Mouse (Mus musculus) gastrocnemius, postnatal 10 days (tissue): Measurements from ENCODE around the gene Gm13697. TPM values are rescaled to one million over a fixed set of nuclear protein-coding genes. Genes with fewer than 3 reads are reported as not detected.
"Not testable (repeated sequence)": the region's sequence is repeated elsewhere in the genome, so short reads cannot be mapped to it uniquely, and the experiment has no call there.

Experiments used
- DNase-seq: peaks from one replicate; pipeline ENCODE4 v3.0.0; 2021; ENCODE audit warnings: mixed read lengths
- long read RNA-seq, 2 experiments: library from polyadenylated mRNA; stranded (forward); transcript quantifications; one replicate each; pipeline ENCODE4 v2.0.0; 2021
- total RNA-seq, 2 experiments: library from RNA; stranded (reverse); gene quantifications; 2 replicates each; pipeline ENCODE4 v1.2.3; 2021

Gm13697 gene
- total RNA-seq: 1 to 10 TPM in 1 of 2 experiments, under 1 TPM in 1; 0.96 to 1.2 TPM
- long read RNA-seq, experiment 1: 0 reads
- long read RNA-seq, experiment 2: 0 reads

DNA sequence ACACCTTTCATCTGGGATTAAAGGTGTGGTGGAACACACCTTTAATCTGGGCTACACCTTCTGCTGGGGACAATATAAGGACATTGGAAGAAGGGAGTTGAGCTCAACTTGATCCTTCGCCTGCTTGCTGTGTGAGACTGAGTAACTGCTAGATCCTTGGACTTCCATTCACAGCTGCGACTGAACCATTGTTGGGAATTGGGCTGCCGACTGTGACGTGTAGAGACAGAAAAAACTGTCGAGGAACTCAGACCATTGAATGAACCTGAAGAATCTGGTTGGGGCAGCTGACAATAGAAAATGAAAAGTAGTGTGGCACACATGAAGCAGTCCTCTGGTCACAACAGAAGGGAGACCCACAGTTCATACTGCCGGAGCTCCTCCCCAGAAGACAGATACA lies at the start of gene Gm13697:
TSS of gene Gm13697 (plus strand) at position 301 of the 400 bp plus-strand sequence.
- not testable (repeated sequence) for DNase-seq

DNA sequence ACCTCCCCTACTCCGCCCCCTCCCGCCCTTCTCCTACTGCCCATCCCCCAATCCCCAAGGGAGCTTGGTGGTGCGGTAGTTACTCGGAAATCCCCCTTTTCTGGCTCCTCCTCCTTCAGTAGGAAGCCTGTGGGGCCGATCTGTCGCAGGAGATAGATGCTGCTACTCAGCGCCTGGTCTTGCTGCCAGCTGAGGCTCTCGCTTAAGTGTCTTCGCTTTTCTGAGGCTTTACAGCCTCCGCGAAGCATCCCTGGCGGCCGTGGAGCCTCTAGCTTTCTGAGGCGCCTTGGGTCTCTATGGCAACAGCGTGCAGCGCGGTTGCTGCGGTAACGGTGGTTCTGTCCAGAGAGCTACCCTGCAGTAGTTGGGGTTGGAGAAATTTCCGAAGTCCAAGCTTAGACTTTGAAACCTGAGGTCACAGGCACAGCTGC lies 43.6 kb upstream of the Gm13697 start, which contains the start of gene Zswim2:
TSS of gene Zswim2 (minus strand) at position 298 of the 431 bp plus-strand sequence.
- peak; percentile 36 for DNase-seq

DNA sequence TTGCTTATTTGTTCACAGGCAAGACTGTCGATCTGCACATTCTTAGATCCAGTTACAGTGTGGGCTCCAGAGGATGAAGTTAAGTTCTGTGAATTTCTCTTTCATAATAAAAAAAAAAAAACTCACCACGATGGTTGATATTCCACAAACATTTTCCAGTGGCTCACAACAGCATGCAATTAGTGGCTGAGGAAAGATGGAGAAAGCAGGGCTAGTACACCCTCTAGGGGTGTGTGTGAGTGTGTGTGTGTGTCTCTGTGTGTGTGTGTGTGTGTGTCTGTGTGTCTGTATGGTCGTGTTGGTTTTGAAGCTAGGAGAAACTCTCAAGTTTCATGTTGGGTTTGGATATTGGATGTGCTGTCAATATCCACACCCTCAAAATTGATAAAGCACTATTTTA lies 43.2 kb upstream of the Gm13697 start:
- no peak for DNase-seq

DNA sequence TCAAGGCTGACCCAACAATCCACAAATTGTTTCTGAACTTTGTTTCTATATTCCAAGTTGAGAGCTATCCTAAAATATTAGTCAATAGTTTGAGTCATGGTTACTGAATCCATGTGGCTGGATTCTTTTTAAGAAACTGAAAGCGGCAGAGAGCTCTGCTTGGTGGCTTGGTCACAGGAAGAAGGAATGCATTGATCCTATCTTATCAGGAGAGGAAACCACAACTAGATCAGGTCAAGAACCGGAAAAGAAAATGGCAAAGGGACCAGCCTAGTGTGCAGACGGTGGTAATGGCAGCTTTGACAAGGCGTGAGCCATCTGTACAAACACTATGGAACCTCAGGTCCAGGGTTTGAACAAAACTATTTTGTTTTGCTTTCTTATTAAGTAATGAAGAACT lies 42.8 kb upstream of the Gm13697 start:
- DNase-seq: no peak

DNA sequence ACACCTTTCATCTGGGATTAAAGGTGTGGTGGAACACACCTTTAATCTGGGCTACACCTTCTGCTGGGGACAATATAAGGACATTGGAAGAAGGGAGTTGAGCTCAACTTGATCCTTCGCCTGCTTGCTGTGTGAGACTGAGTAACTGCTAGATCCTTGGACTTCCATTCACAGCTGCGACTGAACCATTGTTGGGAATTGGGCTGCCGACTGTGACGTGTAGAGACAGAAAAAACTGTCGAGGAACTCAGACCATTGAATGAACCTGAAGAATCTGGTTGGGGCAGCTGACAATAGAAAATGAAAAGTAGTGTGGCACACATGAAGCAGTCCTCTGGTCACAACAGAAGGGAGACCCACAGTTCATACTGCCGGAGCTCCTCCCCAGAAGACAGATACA lies 29.1 kb upstream of the Gm13697 start, which contains the start of gene Gm13698:
TSS of gene Gm13698 (plus strand) at position 301 of the 400 bp plus-strand sequence.
- DNase-seq: not testable (repeated sequence)

DNA sequence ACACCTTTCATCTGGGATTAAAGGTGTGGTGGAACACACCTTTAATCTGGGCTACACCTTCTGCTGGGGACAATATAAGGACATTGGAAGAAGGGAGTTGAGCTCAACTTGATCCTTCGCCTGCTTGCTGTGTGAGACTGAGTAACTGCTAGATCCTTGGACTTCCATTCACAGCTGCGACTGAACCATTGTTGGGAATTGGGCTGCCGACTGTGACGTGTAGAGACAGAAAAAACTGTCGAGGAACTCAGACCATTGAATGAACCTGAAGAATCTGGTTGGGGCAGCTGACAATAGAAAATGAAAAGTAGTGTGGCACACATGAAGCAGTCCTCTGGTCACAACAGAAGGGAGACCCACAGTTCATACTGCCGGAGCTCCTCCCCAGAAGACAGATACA lies 23.3 kb upstream of the Gm13697 start, which contains the start of gene Gm13693:
TSS of gene Gm13693 (plus strand) at position 301 of the 400 bp plus-strand sequence.
- not testable (repeated sequence) for DNase-seq

DNA sequence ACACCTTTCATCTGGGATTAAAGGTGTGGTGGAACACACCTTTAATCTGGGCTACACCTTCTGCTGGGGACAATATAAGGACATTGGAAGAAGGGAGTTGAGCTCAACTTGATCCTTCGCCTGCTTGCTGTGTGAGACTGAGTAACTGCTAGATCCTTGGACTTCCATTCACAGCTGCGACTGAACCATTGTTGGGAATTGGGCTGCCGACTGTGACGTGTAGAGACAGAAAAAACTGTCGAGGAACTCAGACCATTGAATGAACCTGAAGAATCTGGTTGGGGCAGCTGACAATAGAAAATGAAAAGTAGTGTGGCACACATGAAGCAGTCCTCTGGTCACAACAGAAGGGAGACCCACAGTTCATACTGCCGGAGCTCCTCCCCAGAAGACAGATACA lies 17.5 kb upstream of the Gm13697 start, which contains the start of gene Gm13695:
TSS of gene Gm13695 (plus strand) at position 301 of the 400 bp plus-strand sequence.
- DNase-seq: not testable (repeated sequence)

DNA sequence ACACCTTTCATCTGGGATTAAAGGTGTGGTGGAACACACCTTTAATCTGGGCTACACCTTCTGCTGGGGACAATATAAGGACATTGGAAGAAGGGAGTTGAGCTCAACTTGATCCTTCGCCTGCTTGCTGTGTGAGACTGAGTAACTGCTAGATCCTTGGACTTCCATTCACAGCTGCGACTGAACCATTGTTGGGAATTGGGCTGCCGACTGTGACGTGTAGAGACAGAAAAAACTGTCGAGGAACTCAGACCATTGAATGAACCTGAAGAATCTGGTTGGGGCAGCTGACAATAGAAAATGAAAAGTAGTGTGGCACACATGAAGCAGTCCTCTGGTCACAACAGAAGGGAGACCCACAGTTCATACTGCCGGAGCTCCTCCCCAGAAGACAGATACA lies 11.7 kb upstream of the Gm13697 start, which contains the start of gene Gm13696:
TSS of gene Gm13696 (plus strand) at position 301 of the 400 bp plus-strand sequence.
- DNase-seq: not testable (repeated sequence)

DNA sequence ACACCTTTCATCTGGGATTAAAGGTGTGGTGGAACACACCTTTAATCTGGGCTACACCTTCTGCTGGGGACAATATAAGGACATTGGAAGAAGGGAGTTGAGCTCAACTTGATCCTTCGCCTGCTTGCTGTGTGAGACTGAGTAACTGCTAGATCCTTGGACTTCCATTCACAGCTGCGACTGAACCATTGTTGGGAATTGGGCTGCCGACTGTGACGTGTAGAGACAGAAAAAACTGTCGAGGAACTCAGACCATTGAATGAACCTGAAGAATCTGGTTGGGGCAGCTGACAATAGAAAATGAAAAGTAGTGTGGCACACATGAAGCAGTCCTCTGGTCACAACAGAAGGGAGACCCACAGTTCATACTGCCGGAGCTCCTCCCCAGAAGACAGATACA lies 5.9 kb upstream of the Gm13697 start, which contains the start of gene Gm13694:
TSS of gene Gm13694 (plus strand) at position 301 of the 400 bp plus-strand sequence.
- not testable (repeated sequence) for DNase-seq

DNA sequence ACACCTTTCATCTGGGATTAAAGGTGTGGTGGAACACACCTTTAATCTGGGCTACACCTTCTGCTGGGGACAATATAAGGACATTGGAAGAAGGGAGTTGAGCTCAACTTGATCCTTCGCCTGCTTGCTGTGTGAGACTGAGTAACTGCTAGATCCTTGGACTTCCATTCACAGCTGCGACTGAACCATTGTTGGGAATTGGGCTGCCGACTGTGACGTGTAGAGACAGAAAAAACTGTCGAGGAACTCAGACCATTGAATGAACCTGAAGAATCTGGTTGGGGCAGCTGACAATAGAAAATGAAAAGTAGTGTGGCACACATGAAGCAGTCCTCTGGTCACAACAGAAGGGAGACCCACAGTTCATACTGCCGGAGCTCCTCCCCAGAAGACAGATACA lies 5.7 kb downstream of the Gm13697 start, which contains the start of gene Gm13691:
TSS of gene Gm13691 (plus strand) at position 301 of the 400 bp plus-strand sequence.
- not testable (repeated sequence) for DNase-seq

DNA sequence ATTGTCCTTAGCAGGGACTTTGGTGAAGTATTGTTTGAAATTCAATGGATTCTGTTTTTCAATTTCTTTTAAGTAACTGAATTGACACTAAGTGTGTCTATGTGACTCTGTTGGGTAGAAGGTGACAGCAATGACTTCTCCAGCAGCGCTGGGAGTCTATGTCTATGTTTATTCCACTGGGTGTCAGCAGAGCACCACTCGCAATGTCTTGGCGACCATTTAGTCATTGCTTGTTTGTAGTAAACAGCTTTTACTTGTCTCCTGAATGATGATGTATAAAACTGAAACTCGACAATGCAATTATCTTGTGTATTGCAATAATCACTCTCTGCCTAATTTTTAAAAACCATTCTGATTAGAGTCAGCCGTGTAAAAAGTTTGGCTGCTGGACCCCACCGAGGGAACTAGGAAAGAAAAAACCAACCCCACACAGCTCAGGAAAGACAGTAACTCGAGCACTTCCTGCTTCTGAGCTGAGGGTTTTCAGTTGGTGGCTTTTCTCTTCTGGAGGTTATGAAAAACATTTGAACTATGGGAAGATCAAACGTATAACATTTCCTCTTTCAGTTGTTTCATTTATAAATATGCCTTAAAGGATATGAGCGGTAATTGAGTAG lies 9.2 kb downstream of the Gm13697 start:
- not testable (repeated sequence) for DNase-seq

DNA sequence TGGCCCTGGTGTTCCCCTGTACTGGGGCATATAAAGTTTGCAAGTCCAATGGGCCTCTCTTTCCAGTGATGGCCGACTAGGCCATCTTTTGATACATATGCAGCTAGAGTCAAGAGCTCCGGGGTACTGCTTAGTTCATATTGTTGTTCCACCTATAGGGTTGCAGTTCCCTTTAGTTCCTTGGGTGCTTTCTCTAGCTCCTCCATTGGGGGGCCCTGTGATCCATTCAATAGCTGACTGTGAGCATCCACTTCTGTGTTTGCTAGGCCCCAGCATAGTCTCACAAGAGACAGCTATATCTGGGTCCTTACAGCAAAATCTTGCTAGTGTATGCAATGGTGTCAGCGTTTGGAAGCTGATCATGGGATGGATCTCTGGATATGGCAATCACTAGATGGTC lies 10.0 kb downstream of the Gm13697 start:
- DNase-seq: not testable (repeated sequence)

DNA sequence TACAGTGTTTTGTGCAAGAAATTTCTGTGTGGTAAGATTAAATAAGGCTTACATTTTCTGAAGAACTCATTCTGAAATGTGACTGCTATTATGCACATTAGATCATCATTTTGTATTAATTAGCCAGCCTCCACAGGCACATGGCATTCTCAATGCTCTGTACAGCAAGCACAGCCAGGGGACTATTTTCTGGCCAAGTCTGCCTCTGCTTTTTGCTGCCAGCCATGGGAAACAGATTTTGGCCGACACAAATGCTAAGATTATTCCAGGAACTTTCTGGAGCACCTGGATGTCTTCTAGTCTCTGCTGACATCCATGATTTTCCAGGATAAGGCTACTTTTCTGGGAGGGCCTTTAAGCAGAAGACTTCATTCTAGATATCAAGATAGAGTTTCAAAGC lies 24.4 kb downstream of the Gm13697 start:
- no peak for DNase-seq

DNA sequence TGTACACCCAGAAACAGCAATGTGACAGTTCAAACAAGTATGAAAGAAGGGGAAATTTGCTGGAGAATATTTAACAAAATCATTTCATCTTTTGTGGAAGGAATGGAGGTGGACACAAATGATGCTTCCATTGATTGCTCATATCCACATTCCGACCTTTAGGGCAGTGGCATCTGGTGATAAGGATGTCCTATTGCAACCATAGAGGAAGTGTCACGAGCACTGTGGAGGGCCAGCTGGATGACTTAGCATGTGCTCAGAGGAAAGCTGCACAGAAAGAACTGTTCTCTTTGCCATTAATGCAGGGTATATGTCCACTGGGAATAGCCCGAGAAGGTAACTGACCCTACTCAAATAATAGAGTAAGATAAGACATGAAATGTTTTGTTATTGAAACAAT lies 25.3 kb downstream of the Gm13697 start:
- no peak for DNase-seq

DNA sequence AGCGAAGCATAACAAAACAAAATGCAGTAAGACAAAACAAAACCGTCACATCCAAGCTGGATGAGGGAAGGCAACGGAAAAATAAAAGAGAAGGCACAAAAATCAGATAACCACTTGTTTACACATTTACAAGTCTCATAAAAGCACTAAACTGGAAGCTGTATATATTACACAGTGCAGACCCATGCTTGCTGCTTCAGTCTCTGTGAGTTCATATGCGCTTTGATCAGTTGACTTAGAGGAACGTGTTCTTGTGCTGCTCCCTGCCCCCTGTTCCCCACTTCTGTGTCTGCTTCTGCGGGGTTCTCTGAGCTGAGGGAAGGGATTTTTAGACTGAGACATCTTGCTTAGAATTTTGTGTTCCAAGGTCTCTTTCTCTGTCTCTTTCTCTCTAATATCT lies 30.0 kb downstream of the Gm13697 start:
- no peak for DNase-seq

DNA sequence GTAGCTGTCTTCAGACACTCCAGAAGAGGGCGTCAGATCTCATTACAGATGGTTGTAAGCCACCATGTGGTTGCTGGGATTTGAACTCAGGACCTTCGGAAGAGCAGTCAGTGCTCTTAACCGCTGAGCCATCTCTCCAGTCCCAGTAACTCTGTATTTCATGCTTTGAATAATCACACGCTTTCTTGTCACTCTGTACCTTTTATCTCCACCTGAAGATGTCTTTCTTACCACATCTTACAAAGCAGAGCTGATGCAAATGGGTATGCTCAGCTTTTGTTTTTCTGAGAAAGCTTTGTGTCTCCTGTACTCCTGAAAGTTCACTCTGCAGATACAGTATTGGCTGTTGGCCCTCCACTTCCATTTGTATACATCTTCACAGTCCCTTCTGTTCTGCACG lies 31.7 kb downstream of the Gm13697 start:
- not testable (repeated sequence) for DNase-seq

DNA sequence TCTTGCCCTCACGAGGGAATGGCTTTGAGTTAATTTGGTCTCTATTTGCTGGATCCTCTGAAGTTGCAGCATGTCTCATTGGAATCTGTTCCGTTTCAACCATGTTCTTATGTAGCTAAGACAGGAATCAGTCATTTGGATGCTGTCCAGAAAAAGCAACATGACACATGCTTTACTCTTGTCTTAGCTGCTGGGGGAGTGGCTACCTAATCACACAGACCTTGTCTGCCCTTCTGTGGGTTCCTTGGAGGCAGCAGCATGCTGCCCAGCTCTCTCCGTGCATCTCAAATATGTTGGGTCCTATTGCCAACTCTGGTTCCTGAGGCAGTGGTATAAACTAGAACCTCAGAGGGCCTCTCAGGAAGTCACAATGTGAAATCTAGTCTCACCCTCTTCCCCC lies 33.8 kb downstream of the Gm13697 start:
- no peak for DNase-seq

DNA sequence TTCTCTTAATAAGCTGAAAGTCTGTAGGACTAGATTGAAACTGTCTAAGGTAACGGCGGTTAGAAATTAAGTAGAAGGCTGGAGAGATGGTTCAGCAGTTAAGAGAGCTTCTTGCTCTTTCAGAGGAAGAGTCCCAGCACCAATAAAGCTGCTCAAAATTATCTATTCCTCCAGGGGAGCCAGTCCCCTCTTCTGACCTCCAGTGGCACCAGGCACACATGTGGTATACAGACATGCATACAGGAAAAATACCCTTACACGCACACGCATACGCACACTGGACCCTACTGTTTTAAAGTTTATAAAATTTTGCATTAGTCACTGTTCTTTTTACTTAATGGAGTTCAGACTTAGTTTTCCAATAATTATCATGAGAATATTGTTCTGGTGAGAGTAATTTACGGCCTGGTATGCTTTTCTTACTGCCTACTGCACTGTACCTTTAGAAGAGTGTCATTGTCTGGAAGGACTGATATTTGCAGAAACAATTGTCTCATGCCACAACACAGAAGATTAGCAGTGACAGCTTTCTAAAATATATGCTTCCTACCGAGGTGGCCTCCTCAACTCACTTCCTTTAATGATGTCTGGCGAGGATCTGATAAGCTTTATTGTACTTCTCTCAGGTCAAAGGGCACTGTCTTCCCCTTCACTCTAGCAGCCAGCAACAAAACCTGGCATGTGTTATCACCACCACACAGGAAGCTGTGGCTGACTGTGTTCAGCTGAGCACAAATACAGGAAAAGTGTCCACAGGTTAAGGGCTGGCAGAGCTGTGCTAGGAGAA lies 35.2 kb downstream of the Gm13697 start:
- DNase-seq: no peak

DNA sequence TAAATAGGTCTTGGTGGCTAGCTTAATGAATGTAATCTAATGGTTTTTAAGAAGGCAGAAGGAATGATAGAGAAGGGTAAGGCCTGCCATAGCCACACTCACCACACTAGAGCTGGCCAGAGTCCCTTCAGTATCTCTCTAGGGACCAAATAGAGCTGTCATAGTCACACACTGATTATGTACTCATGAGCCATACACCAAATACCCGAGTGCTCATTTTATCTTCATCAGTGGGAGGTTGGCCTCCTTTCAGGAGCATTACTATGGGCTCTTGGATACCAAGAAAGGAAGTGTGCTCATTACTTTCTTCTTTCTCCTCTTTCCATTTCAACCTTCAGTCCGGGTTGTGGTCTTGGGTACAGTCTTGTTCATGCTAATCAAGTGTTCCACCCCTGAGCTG lies 37.4 kb downstream of the Gm13697 start:
- no peak for DNase-seq

DNA sequence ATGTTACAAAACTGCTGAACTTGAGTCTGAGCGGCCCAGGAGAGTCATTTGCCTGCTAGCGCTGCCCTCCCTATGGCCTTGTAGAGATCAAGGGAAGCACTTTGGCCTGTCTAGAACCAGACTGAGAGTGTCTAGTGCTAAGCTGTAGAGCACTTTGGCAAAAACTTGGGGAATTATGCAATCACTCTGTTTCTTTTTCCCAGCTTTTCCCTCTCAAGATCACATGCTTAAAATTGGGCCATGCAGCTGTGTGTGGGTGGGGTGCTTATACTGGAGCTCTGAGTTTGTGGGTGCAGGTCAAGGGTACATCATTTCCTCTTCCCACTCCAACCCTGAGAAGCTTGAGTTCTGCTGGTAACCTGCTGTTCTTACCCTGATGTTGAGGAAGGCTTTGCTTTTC lies 38.4 kb downstream of the Gm13697 start:
- DNase-seq: no peak

DNA sequence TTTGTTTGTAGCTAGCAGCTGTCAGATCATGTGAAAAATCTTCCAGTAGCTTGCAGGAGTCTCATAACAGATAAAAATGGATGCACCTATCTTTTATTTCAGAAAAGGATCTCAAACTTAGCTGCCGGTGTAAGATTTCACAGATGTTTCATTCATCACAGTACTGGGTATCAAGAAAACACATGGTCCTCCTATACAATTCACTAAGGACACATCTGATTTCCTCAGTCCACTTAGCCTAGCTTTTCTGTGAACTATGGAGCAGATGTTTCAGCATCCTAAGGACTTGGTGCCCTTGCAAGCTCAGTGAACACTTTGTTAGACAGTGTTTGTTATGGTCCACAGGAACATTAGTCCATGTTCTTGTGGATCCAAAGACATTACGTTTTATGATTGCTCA lies 38.8 kb downstream of the Gm13697 start:
- DNase-seq: no peak

DNA sequence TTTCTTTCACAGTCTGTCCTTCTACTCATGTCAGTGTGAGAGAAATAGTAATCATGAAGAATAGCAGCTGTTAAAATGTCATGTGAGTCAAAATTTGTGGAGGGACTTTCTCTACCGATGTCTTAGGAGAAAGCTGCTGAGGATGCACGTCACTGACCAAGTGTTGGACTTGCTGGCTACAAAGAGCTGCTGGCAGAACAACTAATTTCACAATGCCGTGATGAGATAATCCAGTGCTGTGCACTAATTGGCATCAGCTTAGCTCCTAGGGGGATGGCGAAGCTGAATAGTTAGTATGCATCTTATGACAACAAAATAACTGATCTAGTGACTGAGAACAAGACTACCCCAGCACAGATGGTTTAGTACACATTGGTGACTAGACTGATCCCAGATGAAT lies 40.7 kb downstream of the Gm13697 start:
- no peak for DNase-seq

DNA sequence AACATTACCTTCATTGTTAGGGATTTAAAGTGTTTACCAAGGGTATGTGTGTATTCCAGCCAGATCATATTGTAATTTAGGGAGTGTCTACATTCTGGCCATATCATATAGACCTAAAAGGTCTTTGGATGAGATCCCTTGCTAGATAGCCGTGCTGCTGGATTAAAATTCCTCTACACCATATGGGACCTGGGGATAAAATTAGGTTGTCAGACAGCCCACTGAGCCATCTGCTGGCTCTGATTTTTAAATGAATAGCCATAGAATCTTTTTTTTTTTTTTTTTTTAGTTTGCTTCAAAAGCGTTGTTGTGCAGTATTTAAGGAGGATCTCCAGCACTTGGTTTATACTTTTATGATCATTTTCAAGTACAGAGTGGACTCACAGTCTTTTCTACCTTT lies 48.0 kb downstream of the Gm13697 start:
- DNase-seq: no peak
